Mouse (Mus musculus): ENCODE measurements around the gene C1s2.
"Not testable (repeated sequence)": the region's sequence is repeated elsewhere in the genome, so short reads cannot be mapped to it uniquely, and the experiment has no call there.

Gene C1s2

GRCm38 (mm10) chr6:124635985-124636384 lies at the start of gene C1s2:
C1s2 (minus strand) TSS chr6:124636085.
- DNase-seq (ENCODE audit: low spot score in 2 of 2), result not testable (repeated sequence)

DNA sequence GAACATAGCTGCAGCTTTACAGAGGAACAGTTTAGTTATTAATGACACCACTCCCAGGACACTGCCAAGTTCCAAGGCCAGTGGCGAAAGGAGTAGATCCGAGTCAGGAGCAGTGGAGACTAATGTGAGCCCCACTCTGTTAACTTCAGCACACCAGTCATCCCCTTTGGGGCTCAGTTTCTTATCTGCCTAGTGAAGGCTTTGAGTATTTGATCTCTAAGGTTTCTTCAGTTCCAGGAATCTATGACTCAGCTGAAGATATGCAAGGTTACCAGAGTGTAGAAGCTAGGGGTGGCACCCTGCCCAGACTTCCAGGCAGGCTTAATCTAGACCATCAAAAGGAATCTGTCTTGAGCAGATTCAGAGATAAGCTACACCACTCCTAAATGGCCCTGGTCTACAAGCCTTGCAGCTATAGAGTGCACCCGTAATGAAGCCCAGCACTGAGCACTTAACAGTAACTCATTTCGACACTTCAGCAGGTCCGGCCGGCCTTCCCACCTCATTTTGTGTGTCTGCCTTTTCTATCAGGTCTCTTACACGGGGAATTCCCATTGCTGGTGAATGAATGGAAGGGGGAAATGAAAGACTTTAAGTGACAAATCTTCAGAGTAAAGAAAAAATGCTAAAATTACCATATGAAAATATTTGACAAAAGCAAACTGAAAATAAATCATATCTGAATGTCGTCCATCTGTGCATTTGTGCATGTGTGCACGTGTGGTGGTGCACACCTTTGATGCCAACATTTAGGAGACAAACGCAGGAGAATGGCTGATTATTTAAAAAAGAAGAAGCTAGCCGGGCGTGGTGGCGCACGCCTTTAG lies 47.9 kb upstream of the C1s2 start:
- no peak for DNase-seq (ENCODE audit: low spot score in 2 of 2)

DNA sequence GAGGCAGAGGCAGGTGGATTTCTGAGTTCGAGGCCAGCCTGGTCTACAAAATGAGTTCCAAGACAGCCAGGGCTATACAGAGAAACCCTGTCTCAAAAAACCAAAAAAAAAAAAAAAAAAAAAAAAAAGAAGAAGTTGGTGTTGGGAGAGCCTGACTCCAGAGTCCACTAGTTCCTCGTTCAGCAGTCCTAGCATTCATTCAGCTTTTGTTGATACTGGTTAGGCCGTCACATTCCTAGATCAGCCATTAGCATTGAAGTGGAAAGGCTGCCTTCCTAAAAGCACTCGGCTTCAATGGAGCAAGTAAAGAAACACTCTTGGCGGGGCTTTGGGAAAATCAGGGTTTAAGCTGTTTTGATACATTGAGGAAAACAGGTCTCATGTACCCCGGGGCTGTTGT lies 46.4 kb upstream of the C1s2 start:
- not testable (repeated sequence) for DNase-seq (ENCODE audit: low spot score in 2 of 2)

- DNase-seq (ENCODE audit: low spot score in 2 of 2), result no peak
Observed at GRCm38 (mm10) chr6:124679486-124679885, 43.6 kb upstream of the C1s2 start.

GRCm38 (mm10) chr6:124678769-124679168 lies 42.9 kb upstream of the C1s2 start:
- DNase-seq (ENCODE audit: low spot score in 2 of 2), result no peak

DNA sequence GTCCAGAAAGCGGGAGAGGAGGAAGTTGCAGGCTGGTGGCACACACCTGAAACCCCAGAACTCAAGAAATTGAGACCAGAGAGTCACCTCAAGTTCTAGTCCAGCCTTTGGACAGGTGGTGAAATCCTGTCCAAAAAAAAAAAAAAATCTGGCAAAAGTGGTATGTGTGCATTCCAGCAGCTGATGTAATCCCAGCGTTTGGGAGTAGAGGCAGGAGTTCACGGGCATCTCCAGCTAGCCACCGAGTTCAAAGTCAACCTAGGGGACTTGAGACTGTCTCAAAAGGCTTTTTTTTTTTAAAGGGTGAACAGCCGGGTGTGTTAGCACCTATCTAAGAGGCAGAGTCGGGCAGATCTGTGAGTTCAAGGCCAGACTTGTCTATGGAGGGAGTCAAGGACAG lies 40.3 kb upstream of the C1s2 start:
- DNase-seq (ENCODE audit: low spot score in 2 of 2), result no peak

- no peak for DNase-seq (ENCODE audit: low spot score in 2 of 2)
Observed at GRCm38 (mm10) chr6:124674591-124674990, 38.7 kb upstream of the C1s2 start.

DNA sequence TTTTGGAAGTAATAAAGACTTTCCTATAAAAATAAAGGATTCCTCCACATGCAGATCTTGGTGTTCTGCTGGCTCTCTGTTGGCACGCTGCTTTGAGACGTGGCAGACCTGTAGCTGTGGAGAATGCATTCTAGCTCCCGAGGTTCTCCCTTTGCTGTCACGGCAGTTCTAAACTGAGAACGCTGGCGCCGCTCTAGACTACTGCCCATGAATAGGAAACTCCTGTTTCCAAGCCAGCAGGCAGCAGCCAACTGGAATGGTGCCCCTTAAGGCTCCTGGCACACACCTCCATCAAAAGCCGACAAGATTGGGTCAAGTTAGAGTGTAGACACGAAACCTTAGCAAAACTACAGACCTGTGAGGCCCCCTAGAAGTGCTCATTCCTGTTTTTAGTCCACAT lies 37.7 kb upstream of the C1s2 start:
- DNase-seq (ENCODE audit: low spot score in 2 of 2), result no peak

- DNase-seq (ENCODE audit: low spot score in 2 of 2), result no peak
Observed at GRCm38 (mm10) chr6:124672100-124672499, 36.2 kb upstream of the C1s2 start.

GRCm38 (mm10) chr6:124670281-124670900 lies 34.5 kb upstream of the C1s2 start:
- no peak for DNase-seq (ENCODE audit: low spot score in 2 of 2)

GRCm38 (mm10) chr6:124669234-124669859 lies 33.5 kb upstream of the C1s2 start:
- no peak for DNase-seq (ENCODE audit: low spot score in 2 of 2)

DNA sequence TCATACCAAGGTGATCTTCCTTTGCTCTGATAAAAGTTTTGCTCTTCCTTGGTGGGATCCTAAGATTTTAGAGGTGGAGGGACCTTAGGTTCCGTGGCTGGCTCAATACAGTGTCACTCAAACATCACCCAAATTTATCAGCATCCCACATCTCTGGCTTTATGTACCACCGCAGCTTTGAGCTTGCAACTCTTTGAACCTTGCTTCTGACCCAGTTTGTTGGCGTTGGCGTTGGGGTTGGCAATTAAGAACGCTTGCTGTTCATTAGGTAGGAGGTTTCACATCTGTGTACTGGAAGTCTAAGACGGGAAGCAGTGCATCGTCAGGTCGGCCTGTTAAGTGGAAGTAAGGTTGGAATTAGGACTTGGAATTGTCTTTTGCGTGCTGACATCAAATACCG lies 29.1 kb upstream of the C1s2 start:
- peak in 1 of 2 experiments; percentile 17 for DNase-seq (ENCODE audit: low spot score in 2 of 2)

DNA sequence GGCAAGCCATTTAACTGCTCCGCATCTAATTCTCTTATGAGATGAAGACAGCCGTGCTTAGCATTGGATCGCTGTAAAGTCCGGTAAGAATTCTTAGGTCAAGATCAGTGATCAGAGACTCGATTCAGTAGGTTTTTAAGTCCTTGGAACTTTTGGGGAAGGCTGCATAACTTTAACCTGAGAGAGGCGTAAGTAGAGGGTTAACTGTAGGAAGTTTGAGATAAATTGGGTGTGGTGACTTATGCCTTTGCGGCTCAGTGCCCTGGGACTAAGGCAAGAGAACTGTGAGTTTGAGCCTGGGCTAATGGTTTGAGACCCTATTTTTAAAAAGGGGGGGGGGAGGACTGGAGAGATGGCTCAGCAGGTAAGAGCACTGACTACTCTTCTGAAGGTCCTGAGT lies 28.4 kb upstream of the C1s2 start:
- no peak for DNase-seq (ENCODE audit: low spot score in 2 of 2)

GRCm38 (mm10) chr6:124663424-124663795 lies 27.5 kb upstream of the C1s2 start:
- no peak for DNase-seq (ENCODE audit: low spot score in 2 of 2)

DNA sequence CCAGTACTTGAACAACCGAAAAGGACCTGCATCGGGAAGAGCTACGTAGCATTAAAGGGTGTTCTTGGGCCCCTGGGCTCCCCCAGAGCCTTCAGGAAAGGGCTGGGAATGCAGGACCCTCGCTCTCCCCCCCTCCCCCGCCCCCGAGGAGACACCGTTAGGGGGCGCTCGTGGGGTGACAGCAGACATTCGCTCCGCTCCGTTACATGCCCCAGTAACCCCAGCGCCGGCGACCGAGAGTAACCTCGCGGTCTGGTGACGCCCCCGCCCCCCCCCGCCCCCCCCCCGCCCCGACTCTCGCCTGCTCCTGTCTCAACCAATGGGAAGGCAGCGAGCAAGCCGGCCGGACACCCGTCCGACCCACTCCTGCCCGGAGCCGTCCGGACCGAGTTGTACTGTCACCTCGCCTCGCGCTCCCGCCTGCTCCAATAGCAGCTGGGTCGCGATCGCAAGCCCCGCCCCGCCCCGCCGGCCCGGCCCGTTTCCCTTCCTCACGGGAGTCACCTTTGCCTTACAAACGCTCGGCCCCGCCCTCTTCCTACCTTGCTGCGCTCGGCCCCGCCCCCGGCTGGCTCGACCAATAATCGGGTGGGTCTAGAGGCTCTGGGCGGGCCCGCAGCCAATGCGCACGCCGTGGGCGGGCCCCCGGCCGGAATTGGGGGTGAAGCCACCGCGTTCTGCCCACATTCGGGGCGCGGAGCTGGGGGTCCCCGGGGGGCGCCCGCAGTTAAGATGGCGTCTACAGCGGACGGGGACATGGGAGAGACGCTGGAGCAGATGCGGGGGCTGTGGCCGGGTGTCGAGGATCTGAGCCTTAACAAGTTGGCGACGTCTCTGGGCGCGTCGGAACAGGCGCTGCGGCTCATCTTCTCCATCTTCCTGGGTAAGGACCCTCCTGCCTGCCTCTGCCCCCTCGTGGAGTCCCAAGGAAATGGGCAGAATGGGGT lies 26.9 kb upstream of the C1s2 start, which contains the start of gene Lpcat3:
TSS of gene Lpcat3 (plus strand) at position 551 of the 947 bp plus-strand sequence.
- peak; percentile 100 for DNase-seq (ENCODE audit: low spot score in 2 of 2)

- no peak for DNase-seq (ENCODE audit: low spot score in 2 of 2)
Observed at GRCm38 (mm10) chr6:124661995-124662394, 26.1 kb upstream of the C1s2 start.

DNA sequence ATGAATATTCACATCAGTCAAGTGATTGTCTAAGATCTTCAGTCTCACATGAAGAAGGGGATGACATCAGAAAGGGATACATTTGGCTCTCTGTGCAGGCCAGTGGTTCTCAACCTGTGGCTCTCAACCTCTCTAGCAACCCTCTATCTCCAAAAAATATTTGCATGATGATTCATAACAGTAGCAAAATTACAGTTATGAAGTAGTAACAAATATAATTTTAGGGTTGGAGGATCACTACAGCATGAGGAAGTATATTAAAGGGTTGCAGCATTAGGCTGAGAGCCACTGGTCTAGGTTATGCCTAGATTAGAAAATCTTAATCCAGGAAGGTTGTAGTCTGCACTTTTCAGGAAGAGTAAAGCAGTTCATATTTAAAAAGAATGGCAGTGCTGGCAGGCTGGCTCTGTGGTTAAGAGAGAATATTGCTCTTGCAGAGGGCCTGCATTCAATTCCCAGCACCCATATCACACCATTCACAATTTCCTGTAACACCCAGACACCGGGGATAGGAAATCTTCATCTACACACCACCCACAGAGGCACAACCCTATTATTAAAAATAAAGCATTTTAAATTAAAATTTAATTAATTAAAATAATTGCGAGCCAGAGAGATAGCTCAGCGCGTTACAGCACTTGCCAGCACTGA lies 25.4 kb upstream of the C1s2 start:
- DNase-seq (ENCODE audit: low spot score in 2 of 2), result no peak

- no peak for DNase-seq (ENCODE audit: low spot score in 2 of 2)
Observed at GRCm38 (mm10) chr6:124658067-124658466, 22.2 kb upstream of the C1s2 start.

DNA sequence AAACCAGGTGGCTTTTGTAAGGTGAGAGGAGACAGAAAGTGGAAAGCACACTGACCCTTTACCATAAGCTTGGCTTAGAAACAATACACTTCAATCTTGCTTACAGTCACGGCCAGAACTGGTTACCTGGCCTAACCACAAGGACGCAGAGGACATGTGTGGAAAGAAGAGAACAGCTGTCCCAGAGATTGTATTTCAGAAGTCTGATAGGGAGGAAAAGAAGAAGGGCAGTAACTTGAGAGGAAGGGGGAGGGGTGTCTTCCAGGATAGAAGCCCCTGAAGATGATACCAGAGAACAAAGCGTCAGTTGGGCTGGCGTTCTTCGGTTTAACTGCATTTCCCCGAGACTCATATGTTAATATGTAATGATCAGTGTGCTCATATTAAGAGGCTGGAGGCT lies 20.0 kb upstream of the C1s2 start:
- no peak for DNase-seq (ENCODE audit: low spot score in 2 of 2)

- DNase-seq (ENCODE audit: low spot score in 2 of 2), result no peak
Observed at GRCm38 (mm10) chr6:124646394-124646793, 10.5 kb upstream of the C1s2 start.

GRCm38 (mm10) chr6:124640997-124641396 lies 5.1 kb upstream of the C1s2 start:
- DNase-seq (ENCODE audit: low spot score in 2 of 2), result peak; percentile 55 to 77

Data from thymus, postnatal 10 days (tissue).